Mouse (Mus musculus): ENCODE results near the gene Bbs12.

The Bbs12 gene

DNA sequence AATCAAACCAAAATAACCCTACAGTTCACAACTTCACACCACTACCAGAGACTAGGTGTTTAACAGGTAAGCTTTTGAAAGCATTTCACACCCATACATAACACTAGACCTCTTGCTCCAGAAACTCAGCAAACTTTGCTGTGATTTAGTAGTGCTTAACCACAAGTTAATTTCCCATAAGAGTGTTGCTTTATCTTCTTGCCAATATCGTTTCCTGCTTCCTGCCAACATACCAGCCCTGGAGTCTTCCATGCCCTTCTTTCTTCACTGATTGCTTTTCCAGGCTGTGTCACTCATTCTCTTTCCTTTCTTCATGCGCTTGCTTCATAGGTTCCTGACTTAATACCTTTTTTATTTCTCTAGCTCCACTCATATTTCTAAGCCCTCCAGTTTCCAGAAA is 16.1 kb downstream of the Bbs12 start:
- DNase-seq = no peak

GRCm38 (mm10) chr3:37329963-37330362 is 17.6 kb downstream of the Bbs12 start:
- DNase-seq = no peak

DNA sequence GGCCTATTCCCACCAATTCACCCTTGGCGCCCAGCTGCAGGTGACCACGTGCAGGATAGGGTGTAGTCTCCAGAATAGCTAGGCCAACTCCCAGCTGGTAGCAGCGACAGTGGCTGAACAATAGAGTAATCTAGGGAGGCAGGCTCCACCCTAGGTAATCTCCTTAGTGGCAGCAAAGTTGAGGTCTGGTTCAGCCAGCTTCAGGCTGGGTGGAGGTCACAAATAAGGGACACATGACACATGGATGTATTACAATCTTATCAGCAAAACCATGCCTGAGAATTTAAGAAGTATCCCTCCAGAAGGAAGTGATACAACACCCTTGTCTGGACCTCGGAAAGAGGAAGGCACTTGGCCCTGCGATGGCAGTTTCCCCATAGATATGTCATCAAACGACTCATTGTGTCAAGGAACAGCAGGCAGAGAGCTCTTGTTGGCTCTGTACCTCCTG is 19.7 kb downstream of the Bbs12 start:
- no peak for DNase-seq

DNA sequence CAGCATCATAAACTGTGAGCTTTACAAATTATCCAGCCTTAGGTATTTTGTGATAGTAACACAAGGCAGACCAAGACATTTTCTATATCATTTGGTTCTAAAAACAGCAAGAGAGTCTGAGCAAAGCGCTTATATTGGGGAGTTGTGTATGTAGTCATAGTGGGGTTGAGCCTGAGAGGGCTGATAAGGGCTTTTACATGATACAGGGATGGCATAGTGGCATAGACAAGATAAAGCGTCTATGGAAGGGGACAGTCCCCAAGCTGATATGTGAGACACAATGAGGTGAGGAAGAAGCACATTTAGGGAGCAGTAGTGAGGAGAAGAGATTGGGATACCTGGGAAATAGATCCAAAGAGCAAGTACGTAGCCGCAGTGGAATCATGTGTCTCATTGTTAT is 21.7 kb downstream of the Bbs12 start:
- DNase-seq = no peak

- no peak for DNase-seq
Observed at GRCm38 (mm10) chr3:37341110-37341509, 28.8 kb downstream of the Bbs12 start.

- DNase-seq = no peak
Observed at GRCm38 (mm10) chr3:37342811-37343210, 30.5 kb downstream of the Bbs12 start.

GRCm38 (mm10) chr3:37347671-37348070 is 35.3 kb downstream of the Bbs12 start:
- no peak for DNase-seq

DNA sequence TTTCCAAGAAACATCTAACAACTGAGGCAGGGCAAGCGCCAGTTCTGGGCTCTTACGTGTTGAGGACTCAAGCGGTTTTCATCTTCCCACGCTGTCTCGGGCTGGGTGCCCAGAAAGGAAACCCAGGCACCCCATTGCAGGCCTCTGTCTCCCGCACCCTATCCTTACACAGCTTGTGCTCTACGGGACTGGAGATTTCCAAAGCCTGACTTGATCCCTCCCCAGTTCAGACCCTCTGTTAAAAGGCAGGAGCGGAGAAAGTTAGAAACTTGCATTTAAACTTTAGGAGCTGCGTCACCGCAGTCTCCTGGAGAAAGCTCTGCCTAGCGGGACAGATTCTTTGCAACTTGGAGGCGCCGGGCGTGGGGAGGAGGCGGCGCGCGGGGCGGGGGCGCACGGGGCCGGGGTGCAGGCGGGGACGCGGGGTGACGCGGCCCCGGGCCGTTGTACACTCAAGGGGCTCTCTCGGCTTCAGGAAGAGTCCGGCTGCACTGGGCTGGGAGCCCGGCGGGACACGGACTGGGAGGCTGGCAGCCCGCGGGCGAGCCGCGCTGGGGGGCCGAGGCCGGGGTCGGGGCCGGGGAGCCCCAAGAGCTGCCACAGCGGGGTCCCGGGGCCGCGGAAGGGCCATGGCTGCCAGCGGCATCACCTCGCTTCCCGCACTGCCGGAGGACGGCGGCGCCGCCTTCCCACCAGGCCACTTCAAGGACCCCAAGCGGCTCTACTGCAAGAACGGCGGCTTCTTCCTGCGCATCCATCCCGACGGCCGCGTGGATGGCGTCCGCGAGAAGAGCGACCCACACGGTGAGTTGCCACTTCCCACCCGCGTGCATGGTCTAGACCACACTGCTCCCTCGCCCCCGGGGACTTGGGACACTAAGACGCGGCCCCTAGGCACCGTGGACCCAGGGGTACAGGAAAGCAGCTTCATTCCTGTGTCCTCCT is 36.1 kb downstream of the Bbs12 start, which contains the start of gene Fgf2:
Gene Fgf2, plus strand, starts transcription at position 126 of the 945 bp plus-strand sequence.
- no peak for DNase-seq

DNA sequence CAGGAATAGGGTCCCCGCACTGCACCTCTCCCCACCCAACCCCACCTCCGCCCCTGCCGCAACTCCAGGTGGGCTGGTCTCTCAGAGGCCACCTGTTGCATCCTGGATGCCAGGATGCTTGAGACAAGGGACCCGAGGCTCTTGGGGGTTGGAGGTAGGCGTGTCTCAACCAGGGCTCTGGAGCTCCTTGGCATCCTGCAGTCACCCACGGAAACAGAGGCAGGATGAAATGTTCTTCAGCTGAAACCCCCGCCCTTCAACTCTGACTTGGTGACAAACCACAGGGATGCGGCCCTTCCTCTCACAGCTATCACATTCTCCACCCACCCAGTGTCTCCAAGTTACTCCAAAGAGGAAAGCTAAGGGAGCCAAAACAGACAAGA is 36.8 kb downstream of the Bbs12 start:
- no peak for DNase-seq

DNA sequence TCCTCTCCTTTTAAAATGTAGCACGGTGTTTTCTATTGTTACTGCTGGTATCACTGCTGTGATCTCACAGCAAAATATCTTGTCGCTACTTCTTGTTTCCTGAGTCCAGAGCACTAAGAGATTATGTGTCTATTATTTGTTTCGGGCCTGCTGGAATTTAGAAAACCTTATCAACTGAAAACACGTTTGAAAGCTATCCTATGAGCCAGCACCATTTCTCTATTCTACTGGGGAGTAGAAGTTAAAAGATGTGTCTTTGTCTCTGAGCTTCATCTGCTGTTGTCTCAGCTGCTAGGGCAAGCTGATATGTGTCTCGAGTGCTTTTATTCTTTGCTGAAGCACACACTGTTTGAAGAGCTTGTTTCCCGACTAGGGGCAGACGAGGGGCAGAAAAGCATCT is 38.0 kb downstream of the Bbs12 start:
- DNase-seq = no peak

GRCm38 (mm10) chr3:37353951-37354481 is 41.7 kb downstream of the Bbs12 start:
- no peak for DNase-seq

- DNase-seq = no peak
Observed at GRCm38 (mm10) chr3:37354737-37355136, 42.4 kb downstream of the Bbs12 start.

DNA sequence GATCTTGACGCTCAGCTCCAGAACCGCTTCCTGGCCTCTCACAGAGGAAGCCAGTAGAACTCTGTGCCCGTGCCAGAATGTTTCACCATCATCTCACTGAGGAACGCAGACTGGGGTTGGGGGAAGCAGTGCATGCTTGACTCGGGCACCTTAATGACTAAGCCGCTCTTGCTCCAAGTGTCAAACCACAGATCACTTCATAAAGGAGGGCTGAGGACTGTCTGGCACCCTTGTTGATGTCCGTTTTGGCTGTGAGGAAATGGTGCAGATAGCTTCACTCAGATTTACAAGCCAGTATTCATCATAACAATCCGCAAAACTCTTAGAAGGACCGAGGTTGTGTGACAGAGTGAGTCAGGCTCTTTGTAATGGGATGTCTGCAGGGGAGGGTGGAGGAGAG is 48.4 kb downstream of the Bbs12 start:
- no peak for DNase-seq

DNA sequence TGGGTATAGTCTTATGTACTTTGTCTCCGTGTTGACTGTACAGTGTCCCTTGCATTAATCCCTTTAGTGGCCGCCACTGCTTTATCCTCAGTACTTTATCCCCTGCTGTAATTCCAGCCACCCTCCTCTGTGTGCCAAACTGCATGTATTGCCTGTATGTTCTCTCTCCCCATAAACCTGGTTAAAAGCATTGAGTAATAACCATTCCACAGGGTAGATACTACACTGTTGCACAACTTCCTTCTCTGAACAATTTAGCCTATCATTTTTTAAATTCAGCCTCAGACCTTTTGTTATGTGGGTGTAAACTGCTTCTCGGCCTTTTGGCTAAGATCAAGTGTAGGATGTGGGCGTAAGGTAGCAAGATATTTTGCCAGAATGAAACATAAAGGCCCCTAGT is 52.8 kb downstream of the Bbs12 start:
- no peak for DNase-seq

GRCm38 (mm10) chr3:37365976-37366375 is 53.6 kb downstream of the Bbs12 start:
- DNase-seq = no peak

- DNase-seq = no peak
Observed at GRCm38 (mm10) chr3:37366381-37367053, 54.2 kb downstream of the Bbs12 start.

GRCm38 (mm10) chr3:37370407-37370806 is 58.1 kb downstream of the Bbs12 start:
- no peak for DNase-seq
